Mouse (Mus musculus): ENCODE results near the gene Olfr69. TPM values are rescaled to one million over a fixed set of nuclear protein-coding genes. Genes with fewer than 3 reads are reported as not detected.
A peak's percentile ranks its signal among the peaks of the same experiment; 100 is the strongest.
"Not testable (repeated sequence)": the region's sequence is repeated elsewhere in the genome, so short reads cannot be mapped to it uniquely, and the experiment has no call there.

The Olfr69 gene
- total RNA-seq (2012; rRNA removed) (not detected in 2 replicates), total RNA-seq (2014; rRNA removed) (not detected in 2 replicates), polyA plus RNA-seq (2012; ENCODE audit: insufficient read length, low read depth) (not detected in 2 replicates)

DNA sequence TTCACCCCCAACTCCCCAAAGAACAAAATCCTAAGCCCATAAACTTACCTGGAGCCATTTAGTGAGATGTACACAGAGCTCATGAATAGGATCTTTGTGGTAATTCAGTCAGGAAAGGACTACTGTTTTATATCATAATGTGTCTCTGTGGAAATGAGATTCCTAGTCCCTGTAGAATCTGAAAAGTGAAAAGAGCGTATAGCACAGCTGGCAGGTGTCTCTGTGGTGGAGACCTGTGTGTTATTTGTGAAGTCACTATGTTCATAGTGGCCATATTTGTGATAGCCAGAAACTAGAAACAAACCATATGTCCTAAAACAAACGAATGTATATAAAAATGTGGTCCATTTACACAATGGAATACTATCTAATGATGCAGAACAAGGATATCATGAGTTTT, at the start of gene Olfr69:
Gene Olfr69, minus strand, starts transcription at position 101 of the 400 bp plus-strand sequence.
- Histone ChIP-seq H3K4me3 (replicated peaks in 1 of 3; ENCODE audit: low read depth in 2 of 3, low read length in 2 of 3, poor library complexity in 1 of 3) (no peak within 1 kb of the TSS), H3K4me1 (ENCODE audit: control insufficient read depth in 1 of 2, insufficient read depth in 2 of 2) (no peaks in the 10 kb centered on the region), H3K4me2 (ENCODE audit: insufficient read depth, low read depth, poor library complexity, severe bottlenecking) (no peak within 1 kb of the TSS), H3K79me2 (replicated peaks; ENCODE audit: control insufficient read depth, extremely low read depth, insufficient read depth, poor library complexity, severe bottlenecking) (no peaks in the 10 kb centered on the region), H3K27ac (ENCODE audit: insufficient read depth, low read depth) (no peak within 1 kb of the TSS), H3K27me3 (replicated peaks) (no peaks in the 10 kb centered on the region), H3K36me3 (replicated peaks in 1 of 2; ENCODE audit: control insufficient read depth in 1 of 2, insufficient read depth in 1 of 2, low read length in 1 of 2) (no peaks in the 10 kb centered on the region), H3K9ac (ENCODE audit: insufficient read depth, low read depth) (no peak within 1 kb of the TSS), H3K9me3 (replicated peaks; ENCODE audit: low read length) (no peaks in the 10 kb centered on the region)
- in situ Hi-C loops (cut with MboI; ENCODE audit: low pct_ligation_motif_present, low pct_unique_long_range_greater_than_20kb, low sequenced_read_pairs), result no loop called here
- no peak for TF ChIP-seq BHLHE40 (IDR thresholded peaks at IDR 0.05; ENCODE audit: low read depth, low read length)
- no peak for TF ChIP-seq JUN (IDR thresholded peaks at IDR 0.05; ENCODE audit: insufficient read depth, low read depth, low read length)
- TF ChIP-seq POLR2A (IDR thresholded peaks at IDR 0.05; ENCODE audit: low read depth, low read length), result no peak
- no peak for TF ChIP-seq ELF1 (IDR thresholded peaks at IDR 0.05; ENCODE audit: low read depth, low read length)
- no peak for TF ChIP-seq MEF2A (IDR thresholded peaks at IDR 0.05; ENCODE audit: borderline replicate concordance, low read depth, low read length)
- no peak for TF ChIP-seq CHD2 (IDR thresholded peaks at IDR 0.05; ENCODE audit: low read length)
- no peak for TF ChIP-seq CTCF (conservative IDR thresholded peaks at IDR 0.05 in 1 of 2, IDR thresholded peaks at IDR 0.05 in 1 of 2; ENCODE audit: low read depth in 2 of 2, low read length in 2 of 2)
- no peak for TF ChIP-seq USF1 (IDR thresholded peaks at IDR 0.05; ENCODE audit: low read depth, low read length)
- TF ChIP-seq JUND (conservative IDR thresholded peaks at IDR 0.05; ENCODE audit: low read depth, low read length), result no peak
- no peak for TF ChIP-seq SMC3 (IDR thresholded peaks at IDR 0.05; ENCODE audit: low read depth, low read length)
- TF ChIP-seq NELFE (IDR thresholded peaks at IDR 0.05; ENCODE audit: low read depth, low read length), result no peak
- TF ChIP-seq SIN3A (IDR thresholded peaks at IDR 0.05; ENCODE audit: low read length), result no peak
- no peak for TF ChIP-seq E2F4 (IDR thresholded peaks at IDR 0.05; ENCODE audit: insufficient replicate concordance, low read depth, low read length)
- no peak for TF ChIP-seq RCOR1 (conservative IDR thresholded peaks at IDR 0.05; ENCODE audit: low read depth, low read length)
- no peak for TF ChIP-seq NRF1 (IDR thresholded peaks at IDR 0.05; ENCODE audit: low read depth, low read length)
- TF ChIP-seq IRF4 (IDR thresholded peaks at IDR 0.05; ENCODE audit: low read depth, low read length), result no peak
- no peak for TF ChIP-seq MAX (IDR thresholded peaks at IDR 0.05; ENCODE audit: low read length)
- TF ChIP-seq TCF12 (IDR thresholded peaks at IDR 0.05; ENCODE audit: low read depth, low read length), result no peak
- no peak for TF ChIP-seq EP300 (IDR thresholded peaks at IDR 0.05; ENCODE audit: low read length)
- no peak for TF ChIP-seq MAZ (IDR thresholded peaks at IDR 0.05; ENCODE audit: low read depth, low read length)
- DNase-seq (ENCODE audit: extremely low read depth), result no peak
- dilution Hi-C loops (cut with MboI; ENCODE audit: extremely low pct_ligation_motif_present, extremely low pct_unique_long_range_greater_than_20kb, low sequenced_read_pairs), result no loop called here

DNA sequence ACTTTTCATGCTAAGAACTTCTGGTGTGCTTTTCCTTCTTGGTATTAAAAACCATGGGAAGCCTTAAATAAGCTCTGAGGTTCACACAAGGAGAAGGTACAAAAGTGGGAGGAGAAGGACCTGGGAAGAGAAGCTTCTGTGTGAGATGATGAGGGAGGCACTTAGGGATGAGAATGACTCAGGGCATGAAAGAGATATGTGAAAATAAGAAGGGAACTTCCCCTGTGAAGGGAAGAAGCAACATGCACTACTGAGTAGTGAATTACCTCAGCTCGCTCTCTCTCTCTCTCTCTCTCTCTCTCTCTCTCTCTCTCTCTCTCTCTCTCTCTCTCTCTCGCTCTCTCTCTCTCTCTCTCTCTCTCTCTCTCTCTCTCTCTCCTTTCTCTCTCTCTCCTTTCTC, 43.7 kb upstream of the Olfr69 start:
- DNase-seq (ENCODE audit: extremely low read depth), result peak; percentile 55
- H3K9ac ChIP-seq (ENCODE audit: insufficient read depth, low read depth); H3K27ac ChIP-seq (ENCODE audit: insufficient read depth, low read depth); H3K36me3 ChIP-seq (replicated peaks in 1 of 2; ENCODE audit: control insufficient read depth in 1 of 2, insufficient read depth in 1 of 2, low read length in 1 of 2); H3K79me2 ChIP-seq (replicated peaks; ENCODE audit: control insufficient read depth, extremely low read depth, insufficient read depth, poor library complexity, severe bottlenecking); H3K27me3 ChIP-seq (replicated peaks); H3K9me3 ChIP-seq (replicated peaks; ENCODE audit: low read length); in situ Hi-C loops (cut with MboI; ENCODE audit: low pct_ligation_motif_present, low pct_unique_long_range_greater_than_20kb, low sequenced_read_pairs); dilution Hi-C loops (cut with MboI; ENCODE audit: extremely low pct_ligation_motif_present, extremely low pct_unique_long_range_greater_than_20kb, low sequenced_read_pairs); H3K4me3 ChIP-seq (replicated peaks in 1 of 3; ENCODE audit: low read depth in 2 of 3, low read length in 2 of 3, poor library complexity in 1 of 3): not testable (repeated sequence)
- peak; percentile 70 for TF ChIP-seq JUND (conservative IDR thresholded peaks at IDR 0.05; ENCODE audit: low read depth, low read length)
- H3K4me1 ChIP-seq (ENCODE audit: control insufficient read depth in 1 of 2, insufficient read depth in 2 of 2), result peaks cover 2 to 33% of the 10 kb centered on the region in 2 experiments; a peak in 3 of 4 replicates
- peak overlapping the region; percentile 44; the same call in 1 of the 2 replicates for H3K4me2 ChIP-seq (ENCODE audit: insufficient read depth, low read depth, poor library complexity, severe bottlenecking)
